Mouse (Mus musculus) bone marrow, adult 2 months (tissue): ENCODE data around the gene Daglb.

Experiments used
- CTCF ChIP-seq: fragments of 200-500 bp; IDR thresholded peaks from 2 replicates; pipeline ENCODE4 v1.5.1; 2011; ENCODE audit warnings: low read length, control low read depth; ENCODE audit not compliant: control insufficient read depth, insufficient read depth
- POLR2A ChIP-seq: fragments of 200-500 bp; IDR thresholded peaks from 2 replicates; pipeline ENCODE4 v1.6.1; 2011; ENCODE audit warnings: low read depth, mild to moderate bottlenecking, control low read depth, low read length, borderline replicate concordance; ENCODE audit not compliant: control insufficient read depth

GRCm38 (mm10) chr5:143530715-143531114 lies 66.3 kb downstream of the Daglb start:
- TF ChIP-seq POLR2A (no peak), CTCF (no peak)
